Mouse (Mus musculus) bone marrow, adult 2 months (tissue): ENCODE results near the gene Cpvl.

ENCODE experiments used
- CTCF ChIP-seq: fragments of 200-500 bp; IDR thresholded peaks from 2 replicates; pipeline ENCODE4 v1.5.1; 2011; ENCODE audit warnings: low read length, control low read depth; ENCODE audit not compliant: control insufficient read depth, insufficient read depth
- POLR2A ChIP-seq: fragments of 200-500 bp; IDR thresholded peaks from 2 replicates; pipeline ENCODE4 v1.6.1; 2011; ENCODE audit warnings: low read depth, mild to moderate bottlenecking, control low read depth, low read length, borderline replicate concordance; ENCODE audit not compliant: control insufficient read depth

- TF ChIP-seq CTCF: no peak
- TF ChIP-seq POLR2A: no peak
Measured at GRCm38 (mm10) chr6:53950876-53951275, 27.6 kb downstream of the Cpvl start.
